Mouse (Mus musculus): ENCODE data around the gene Zfp57. TPM values are rescaled to one million over a fixed set of nuclear protein-coding genes. Genes with fewer than 3 reads are reported as not detected.

Zfp57 gene
- total RNA-seq, 2 experiments from 2014 or later: not detected

- no peak for ATAC-seq (replicated peaks; ENCODE audit: low FRiP score, low TSS enrichment, poor library complexity, severe bottlenecking)
Observed at GRCm38 (mm10) chr17:37029162-37029561, 28.2 kb downstream of the Zfp57 start.

DNA sequence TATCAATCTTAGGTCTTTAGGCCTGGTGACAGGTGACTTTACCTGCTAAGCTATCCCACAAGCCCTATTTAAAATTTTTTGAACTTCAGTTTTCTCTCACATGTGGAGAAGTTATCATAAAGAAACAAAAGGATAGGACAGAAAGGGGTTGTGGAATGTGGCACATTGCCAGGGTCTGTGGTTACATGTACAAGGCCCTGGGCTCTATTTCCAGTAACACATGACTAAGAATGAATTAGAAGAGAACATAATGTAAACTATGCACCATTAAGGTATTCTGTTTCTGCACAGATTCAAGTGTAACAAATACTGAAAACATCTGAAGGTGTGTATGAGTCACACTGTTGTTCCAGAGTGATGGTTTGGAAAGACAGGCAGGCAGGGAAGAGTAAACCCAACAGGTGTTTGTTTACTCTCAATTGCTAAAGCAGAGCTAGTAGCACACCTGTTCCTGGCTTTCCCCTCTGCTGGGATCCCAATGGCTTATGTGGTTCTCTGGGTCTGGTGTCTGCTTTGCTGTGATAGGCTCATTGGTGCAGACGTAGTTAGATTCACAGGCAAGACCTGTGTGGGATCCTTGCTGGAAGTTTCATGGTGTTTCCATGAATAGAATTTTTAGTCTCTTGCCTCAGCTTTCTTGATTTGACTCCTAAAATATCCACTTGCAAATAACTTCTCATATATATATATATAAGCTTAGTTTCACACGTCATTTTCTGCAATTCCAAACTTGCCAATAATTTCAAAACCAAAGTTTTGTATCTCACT, 38.3 kb downstream of the Zfp57 start:
- no peak for ATAC-seq (replicated peaks; ENCODE audit: low FRiP score, low TSS enrichment, poor library complexity, severe bottlenecking)

DNA sequence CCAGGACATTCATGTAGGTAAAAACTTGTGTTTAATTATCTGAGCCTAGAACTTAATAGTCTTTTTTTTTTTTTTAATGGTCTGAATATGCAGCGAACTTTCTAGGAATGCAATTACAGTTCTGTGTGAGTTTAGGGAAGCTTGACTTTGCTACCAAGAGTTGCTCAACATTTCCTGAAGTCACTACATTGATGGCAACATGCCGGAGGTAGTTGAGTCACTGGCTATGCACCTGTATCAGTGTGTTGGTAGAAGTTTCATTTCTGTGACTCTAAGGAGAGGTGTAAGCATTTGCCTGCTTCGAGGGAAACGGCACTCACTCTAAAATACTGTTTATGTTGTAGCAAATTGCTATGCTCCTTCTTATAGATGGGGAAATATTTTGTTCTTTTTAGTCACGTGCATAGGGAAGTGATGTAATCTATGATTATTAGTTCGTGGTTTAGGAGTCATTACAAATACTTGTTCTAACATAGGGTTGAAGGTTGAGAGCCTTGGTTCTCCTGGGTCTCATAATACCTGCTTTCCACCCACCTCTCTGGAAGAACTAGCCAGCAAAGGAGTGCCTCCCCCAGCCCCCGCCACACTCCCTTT, 43.8 kb downstream of the Zfp57 start:
- ATAC-seq (replicated peaks; ENCODE audit: low FRiP score, low TSS enrichment, poor library complexity, severe bottlenecking): no peak

- peak; percentile 72 for ATAC-seq (replicated peaks; ENCODE audit: low FRiP score, low TSS enrichment, poor library complexity, severe bottlenecking)
Observed at GRCm38 (mm10) chr17:37045611-37046311, 44.8 kb downstream of the Zfp57 start, which contains the start of gene Gabbr1. Gene Gabbr1 (plus strand): TSS chr17:37045966.

GRCm38 (mm10) chr17:37046312-37047112, 45.5 kb downstream of the Zfp57 start:
- 0 out of 2 replicates have a peak, but pooled peaks have one; percentile 12 for ATAC-seq (replicated peaks; ENCODE audit: low FRiP score, low TSS enrichment, poor library complexity, severe bottlenecking)

DNA sequence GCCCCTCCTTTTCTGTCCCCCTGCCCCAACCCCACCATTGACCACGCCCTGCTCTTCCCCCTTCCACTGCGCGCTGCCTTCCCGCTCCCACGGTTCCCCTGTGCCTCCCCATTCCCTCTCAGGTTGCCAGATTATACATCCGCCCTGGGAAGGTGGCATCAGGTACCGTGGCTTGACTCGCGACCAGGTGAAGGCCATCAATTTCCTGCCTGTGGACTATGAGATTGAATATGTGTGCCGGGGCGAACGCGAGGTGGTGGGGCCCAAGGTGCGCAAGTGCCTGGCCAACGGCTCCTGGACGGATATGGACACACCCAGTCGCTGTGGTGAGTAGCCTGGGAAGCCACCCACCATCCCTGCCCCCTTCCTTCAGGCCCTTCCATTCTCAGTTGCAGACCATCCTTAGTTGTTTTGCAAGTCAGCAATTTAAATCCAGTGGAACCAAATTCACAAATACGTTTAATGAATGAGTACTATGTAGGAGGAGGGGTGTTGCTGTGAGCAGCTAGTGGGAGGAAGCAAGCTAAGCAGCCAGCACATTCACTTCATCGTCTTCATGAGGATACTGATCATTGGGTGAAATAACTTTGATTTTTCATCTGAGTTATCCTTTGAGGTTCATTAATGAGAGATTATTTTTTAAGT, 46.5 kb downstream of the Zfp57 start:
- no peak for ATAC-seq (replicated peaks; ENCODE audit: low FRiP score, low TSS enrichment, poor library complexity, severe bottlenecking)

DNA sequence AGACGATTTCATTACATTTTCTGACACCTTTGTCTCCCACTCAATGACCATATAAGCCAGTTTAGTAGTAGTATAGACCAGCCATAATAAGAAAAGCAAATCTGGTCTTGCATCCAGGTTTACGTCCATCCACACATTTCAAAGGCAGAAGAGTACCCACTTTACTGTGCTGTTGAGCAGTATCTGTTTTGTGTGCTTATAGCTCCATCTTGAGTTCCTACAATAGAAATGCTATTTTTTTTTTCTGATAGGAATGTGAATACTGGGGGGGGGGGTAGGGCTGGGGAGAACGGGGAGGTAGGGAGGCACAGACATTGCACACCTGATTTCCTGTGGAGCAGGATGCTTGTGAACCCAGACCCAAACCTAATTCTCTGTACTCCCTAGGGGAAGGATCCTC, 47.0 kb downstream of the Zfp57 start:
- no peak for ATAC-seq (replicated peaks; ENCODE audit: low FRiP score, low TSS enrichment, poor library complexity, severe bottlenecking)

DNA sequence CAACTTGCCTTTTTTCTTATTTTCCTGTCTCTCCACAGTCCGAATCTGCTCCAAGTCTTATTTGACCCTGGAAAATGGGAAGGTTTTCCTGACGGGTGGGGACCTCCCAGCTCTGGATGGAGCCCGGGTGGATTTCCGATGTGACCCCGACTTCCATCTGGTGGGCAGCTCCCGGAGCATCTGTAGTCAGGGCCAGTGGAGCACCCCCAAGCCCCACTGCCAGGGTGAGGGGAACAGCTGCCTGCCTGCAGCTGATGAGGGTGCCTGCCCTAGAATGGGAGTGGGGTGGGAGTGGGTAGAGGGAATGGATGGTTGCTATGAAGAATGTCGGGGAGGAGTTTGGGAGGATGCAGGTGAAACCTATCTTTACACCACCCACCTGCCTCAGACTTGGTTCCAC, 47.4 kb downstream of the Zfp57 start:
- ATAC-seq (replicated peaks; ENCODE audit: low FRiP score, low TSS enrichment, poor library complexity, severe bottlenecking): no peak

DNA sequence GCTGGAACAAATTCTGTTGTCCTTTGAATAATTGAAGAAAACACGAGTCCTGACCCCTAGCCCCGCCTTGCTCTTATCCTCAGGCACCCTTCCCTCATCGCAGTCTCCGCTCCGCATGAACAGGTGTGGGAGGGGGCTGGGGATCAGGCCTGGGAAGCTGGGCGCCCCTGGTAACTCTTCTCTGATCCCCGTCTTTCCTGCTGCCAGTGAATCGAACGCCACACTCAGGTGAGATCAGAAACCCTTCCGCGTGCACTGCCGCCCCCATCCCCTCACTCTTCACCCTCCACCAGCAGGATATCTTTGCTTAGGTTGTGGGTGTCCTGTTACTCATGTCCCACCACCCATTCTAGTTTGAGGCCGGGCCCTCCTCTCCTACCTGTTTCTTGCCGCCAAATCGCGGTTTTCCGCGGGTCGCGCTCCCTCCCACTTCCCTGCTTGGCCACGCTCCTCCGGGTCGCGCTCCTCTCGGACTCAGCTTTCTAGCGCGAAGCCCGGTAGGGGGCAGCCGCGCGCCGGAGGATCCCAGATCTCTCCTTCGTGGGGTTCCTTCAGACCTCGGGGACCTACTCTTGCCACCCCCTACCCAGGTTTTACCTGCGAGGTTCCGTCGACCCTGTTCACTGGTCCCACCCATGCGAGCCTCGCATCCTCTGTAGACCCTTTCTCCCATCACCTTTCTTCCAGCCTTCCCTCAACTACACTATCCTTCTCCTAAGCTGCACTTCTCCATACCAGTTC, 48.8 kb downstream of the Zfp57 start:
- peak; percentile 52; the same call in 1 of the 2 replicates for ATAC-seq (replicated peaks; ENCODE audit: low FRiP score, low TSS enrichment, poor library complexity, severe bottlenecking)

- ATAC-seq (replicated peaks; ENCODE audit: low FRiP score, low TSS enrichment, poor library complexity, severe bottlenecking): 0 out of 2 replicates have a peak, but pooled peaks have one; percentile 18
Observed at GRCm38 (mm10) chr17:37050399-37050798, 49.4 kb downstream of the Zfp57 start.

DNA sequence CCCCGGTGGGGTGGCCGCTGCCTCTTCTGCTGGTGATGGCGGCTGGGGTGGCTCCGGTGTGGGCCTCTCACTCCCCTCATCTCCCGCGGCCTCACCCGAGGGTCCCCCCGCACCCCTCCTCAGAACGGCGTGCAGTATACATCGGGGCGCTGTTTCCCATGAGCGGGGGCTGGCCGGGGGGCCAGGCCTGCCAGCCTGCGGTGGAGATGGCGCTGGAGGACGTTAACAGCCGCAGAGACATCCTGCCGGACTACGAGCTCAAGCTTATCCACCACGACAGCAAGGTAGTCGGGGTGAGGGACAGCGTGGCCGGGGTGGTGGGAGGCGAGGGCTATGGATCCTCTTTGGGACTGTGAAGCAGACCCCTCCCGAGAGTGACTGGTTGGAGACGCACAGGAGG, 49.9 kb downstream of the Zfp57 start:
- ATAC-seq (replicated peaks; ENCODE audit: low FRiP score, low TSS enrichment, poor library complexity, severe bottlenecking): no peak

DNA sequence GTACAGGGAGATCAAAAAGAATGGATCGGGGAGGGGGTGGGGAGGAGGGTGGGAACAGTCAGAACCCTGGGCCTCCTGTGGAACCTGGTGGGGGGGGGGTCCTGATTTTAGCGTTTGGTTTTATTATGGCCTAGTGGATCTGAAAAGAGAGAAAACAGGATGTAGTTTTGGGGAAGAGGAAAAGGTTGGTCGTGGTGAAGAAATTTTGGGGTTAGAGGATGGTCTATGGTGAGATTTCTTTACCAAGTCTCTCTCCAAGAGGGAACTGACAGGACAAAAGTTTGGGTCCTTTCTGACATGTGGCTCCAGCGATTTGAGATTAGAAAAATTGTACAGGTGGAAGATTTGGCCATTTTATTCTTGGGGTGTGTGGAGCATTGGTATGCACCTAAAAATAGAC, 50.8 kb downstream of the Zfp57 start:
- ATAC-seq (replicated peaks; ENCODE audit: low FRiP score, low TSS enrichment, poor library complexity, severe bottlenecking): no peak

DNA sequence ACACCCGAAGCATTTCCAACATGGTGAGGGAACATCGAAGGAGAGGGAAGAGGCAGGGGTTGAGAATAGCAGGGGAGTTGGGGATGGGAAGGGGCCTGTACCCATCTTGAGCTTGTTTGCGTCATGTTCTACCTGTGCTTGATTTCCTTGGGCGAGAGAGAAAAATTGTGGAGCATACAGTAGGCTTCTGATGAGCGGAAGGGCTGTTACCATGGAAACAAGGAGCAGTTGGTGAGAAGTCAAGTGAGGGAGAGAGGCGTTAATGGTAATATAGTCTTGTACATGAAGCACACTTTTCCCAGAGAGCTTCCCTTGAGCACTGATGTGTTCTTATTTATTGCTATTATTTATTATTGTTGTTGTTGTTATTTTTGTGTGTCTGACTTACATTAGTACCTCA, 56.0 kb downstream of the Zfp57 start:
- no peak for ATAC-seq (replicated peaks; ENCODE audit: low FRiP score, low TSS enrichment, poor library complexity, severe bottlenecking)

Other genes with a start within 250 kb of the Zfp57 start
- not detected in 2 replicates for gene H2-M10.5, start 228.3 kb upstream of the Zfp57 start, total RNA-seq (2014; fragmentation: Nextera tagmentation)
- gene H2-M10.5, start 228.3 kb upstream of the Zfp57 start, total RNA-seq (2017): not detected in 2 replicates
- not detected in 2 replicates for gene H2-M10.6, start 189.0 kb upstream of the Zfp57 start, total RNA-seq (2014; fragmentation: Nextera tagmentation)
- not detected in 2 replicates for gene H2-M10.6, start 189.0 kb upstream of the Zfp57 start, total RNA-seq (2017)
- gene Trim26, start 164.0 kb upstream of the Zfp57 start, total RNA-seq (2014; fragmentation: Nextera tagmentation): 13.0 and 13.6 TPM in 2 replicates
- gene Trim26, start 164.0 kb upstream of the Zfp57 start, total RNA-seq (2017): 7.7 and 9.3 TPM in 2 replicates
- gene Trim15, start 134.0 kb upstream of the Zfp57 start, total RNA-seq (2014; fragmentation: Nextera tagmentation): not detected in 2 replicates
- gene Trim15, start 134.0 kb upstream of the Zfp57 start, total RNA-seq (2017): not detected in 2 replicates
- 7.5 and 9.6 TPM in 2 replicates for gene Trim10, start 131.6 kb upstream of the Zfp57 start, total RNA-seq (2014; fragmentation: Nextera tagmentation)
- gene Trim10, start 131.6 kb upstream of the Zfp57 start, total RNA-seq (2017): 13.8 and 24.1 TPM in 2 replicates
- not detected in 2 replicates for gene Trim40, start 111.0 kb upstream of the Zfp57 start, total RNA-seq (2014; fragmentation: Nextera tagmentation)
- gene Trim40, start 111.0 kb upstream of the Zfp57 start, total RNA-seq (2017): not detected in 2 replicates
- gene Trim31, start 103.0 kb upstream of the Zfp57 start, total RNA-seq (2014; fragmentation: Nextera tagmentation): not detected in 2 replicates
- gene Trim31, start 103.0 kb upstream of the Zfp57 start, total RNA-seq (2017): not detected in 2 replicates
- gene Rnf39, start 58.2 kb upstream of the Zfp57 start, total RNA-seq (2014; fragmentation: Nextera tagmentation): not detected in 2 replicates
- not detected in 2 replicates for gene Rnf39, start 58.2 kb upstream of the Zfp57 start, total RNA-seq (2017)
- gene Ppp1r11, start 49.4 kb upstream of the Zfp57 start, total RNA-seq (2014; fragmentation: Nextera tagmentation): 61.5 and 88.0 TPM in 2 replicates
- 53.8 and 72.8 TPM in 2 replicates for gene Ppp1r11, start 49.4 kb upstream of the Zfp57 start, total RNA-seq (2017)
- 47.7 and 94.1 TPM in 2 replicates for gene Znrd1, start 42.6 kb upstream of the Zfp57 start, total RNA-seq (2014; fragmentation: Nextera tagmentation)
- gene Znrd1, start 42.6 kb upstream of the Zfp57 start, total RNA-seq (2017): 17.7 and 35.3 TPM in 2 replicates
- gene Znrd1as, start 42.6 kb upstream of the Zfp57 start, total RNA-seq (2014; fragmentation: Nextera tagmentation): 1.4 and 13.1 TPM in 2 replicates
- gene Znrd1as, start 42.6 kb upstream of the Zfp57 start, total RNA-seq (2017): 11.4 and 23.7 TPM in 2 replicates
- gene 2410137M14Rik, start 19.9 kb upstream of the Zfp57 start, total RNA-seq (2014; fragmentation: Nextera tagmentation): not detected in 2 replicates
- gene 2410137M14Rik, start 19.9 kb upstream of the Zfp57 start, total RNA-seq (2017): not detected in 2 replicates
- not detected in 2 replicates for gene H2-M5, start 11.6 kb upstream of the Zfp57 start, total RNA-seq (2014; fragmentation: Nextera tagmentation)
- not detected in 2 replicates for gene H2-M5, start 11.6 kb upstream of the Zfp57 start, total RNA-seq (2017)
- not detected in 2 replicates for gene Mog, start 22.2 kb downstream of the Zfp57 start, total RNA-seq (2014; fragmentation: Nextera tagmentation)
- gene Mog, start 22.2 kb downstream of the Zfp57 start, total RNA-seq (2017): not detected in 2 replicates
- gene Gabbr1, start 44.8 kb downstream of the Zfp57 start, total RNA-seq (2014; fragmentation: Nextera tagmentation): 9.1 and 11.1 TPM in 2 replicates
- gene Gabbr1, start 44.8 kb downstream of the Zfp57 start, total RNA-seq (2017): 0.91 and 0.99 TPM in 2 replicates
- gene Olfr90, start 87.3 kb downstream of the Zfp57 start, total RNA-seq (2014; fragmentation: Nextera tagmentation): not detected in 2 replicates
- gene Olfr90, start 87.3 kb downstream of the Zfp57 start, total RNA-seq (2017): not detected in 2 replicates
- gene Olfr91, start 97.1 kb downstream of the Zfp57 start, total RNA-seq (2014; fragmentation: Nextera tagmentation): not detected in 2 replicates
- gene Olfr91, start 97.1 kb downstream of the Zfp57 start, total RNA-seq (2017): not detected in 2 replicates
- not detected in 2 replicates for gene Olfr92, start 118.9 kb downstream of the Zfp57 start, total RNA-seq (2014; fragmentation: Nextera tagmentation)
- gene Olfr92, start 118.9 kb downstream of the Zfp57 start, total RNA-seq (2017): not detected in 2 replicates
- not detected in 2 replicates for gene Olfr93, start 160.3 kb downstream of the Zfp57 start, total RNA-seq (2014; fragmentation: Nextera tagmentation)
- gene Olfr93, start 160.3 kb downstream of the Zfp57 start, total RNA-seq (2017): not detected in 2 replicates
- gene Ubd, start 192.7 kb downstream of the Zfp57 start, total RNA-seq (2014; fragmentation: Nextera tagmentation): not detected in 2 replicates
- gene Ubd, start 192.7 kb downstream of the Zfp57 start, total RNA-seq (2017): 0.88 TPM in 1 of 2 replicates, not detected in the other
- not detected in 2 replicates for gene Olfr94, start 199.8 kb downstream of the Zfp57 start, total RNA-seq (2014; fragmentation: Nextera tagmentation)
- gene Olfr94, start 199.8 kb downstream of the Zfp57 start, total RNA-seq (2017): not detected in 2 replicates
- not detected in 2 replicates for gene Olfr95, start 212.0 kb downstream of the Zfp57 start, total RNA-seq (2014; fragmentation: Nextera tagmentation)
- not detected in 2 replicates for gene Olfr95, start 212.0 kb downstream of the Zfp57 start, total RNA-seq (2017)
- not detected in 2 replicates for gene Olfr96, start 219.0 kb downstream of the Zfp57 start, total RNA-seq (2014; fragmentation: Nextera tagmentation)
- not detected in 2 replicates for gene Olfr96, start 219.0 kb downstream of the Zfp57 start, total RNA-seq (2017)
- not detected in 2 replicates for gene Olfr97, start 236.2 kb downstream of the Zfp57 start, total RNA-seq (2014; fragmentation: Nextera tagmentation)
- gene Olfr97, start 236.2 kb downstream of the Zfp57 start, total RNA-seq (2017): not detected in 2 replicates